Mouse (Mus musculus): ENCODE measurements around the gene Tmem44. TPM values are rescaled to one million over a fixed set of nuclear protein-coding genes. Genes with fewer than 3 reads are reported as not detected.

Gene Tmem44
- polyA plus RNA-seq, 2 experiments: 16.9 to 39.4 TPM

GRCm38 (mm10) chr16:30486498-30486897, 64.1 kb downstream of the Tmem44 start:
- DNase-seq (ENCODE audit: low spot score): no peak
- no peaks in the 10 kb centered on the region for H3K9me3 ChIP-seq (ENCODE audit: control insufficient read depth, low read length)
- H3K4me2 ChIP-seq (replicated peaks; ENCODE audit: low read depth, low read length, severe bottlenecking): no peak overlapping the region
- H3K36me3 ChIP-seq (ENCODE audit: control insufficient read depth, insufficient read depth, low read length): no peaks in the 10 kb centered on the region
- H3K27ac ChIP-seq (replicated peaks; ENCODE audit: low read depth, low read length): no peak overlapping the region
- no peaks in the 10 kb centered on the region for H3K4me1 ChIP-seq (ENCODE audit: control insufficient read depth, insufficient read depth, low read length)
- H3K4me3 ChIP-seq (replicated peaks; ENCODE audit: low read length): no peak overlapping the region
- H3K27me3 ChIP-seq (ENCODE audit: control insufficient read depth, insufficient read depth, low read length): no peaks in the 10 kb centered on the region
- TF ChIP-seq POLR2A (IDR thresholded peaks at IDR 0.05; ENCODE audit: borderline replicate concordance, extremely low read depth, insufficient read depth, insufficient read length): no peak
- 69% methylated on average over 4 of the region's 4 CpGs for WGBS
- H3K9ac ChIP-seq (ENCODE audit: low read depth, low read length, severe bottlenecking): no peak overlapping the region
- ATAC-seq (ENCODE audit: low FRiP score, low read depth): no peak

DNA sequence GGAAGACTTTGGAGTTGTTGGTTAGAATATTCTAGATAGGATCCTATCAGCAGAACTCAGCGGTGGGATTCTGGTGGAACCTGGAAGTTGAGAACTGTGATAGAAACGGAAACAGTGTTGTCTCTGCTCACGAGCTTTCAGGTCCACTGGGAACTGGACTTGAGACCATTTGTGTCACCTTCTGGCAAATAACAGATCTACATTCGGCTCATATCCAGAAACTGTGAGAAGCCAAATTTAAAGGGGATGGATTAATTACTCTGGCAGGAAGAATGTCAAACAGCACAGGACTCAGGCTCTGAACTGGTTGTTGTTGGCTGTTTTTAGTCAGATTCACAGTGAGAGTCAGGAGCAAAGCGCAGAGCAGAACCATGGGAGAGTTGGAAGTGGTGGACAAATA, 72.9 kb downstream of the Tmem44 start:
- WGBS: 87% methylated on average over 5 of the region's 5 CpGs
- no peak overlapping the region for H3K9ac ChIP-seq (ENCODE audit: low read depth, low read length, severe bottlenecking)
- no peaks in the 10 kb centered on the region for H3K27me3 ChIP-seq (ENCODE audit: control insufficient read depth, insufficient read depth, low read length)
- TF ChIP-seq POLR2A (IDR thresholded peaks at IDR 0.05; ENCODE audit: borderline replicate concordance, extremely low read depth, insufficient read depth, insufficient read length): no peak
- no peak for DNase-seq (ENCODE audit: low spot score)
- no peaks in the 10 kb centered on the region for H3K36me3 ChIP-seq (ENCODE audit: control insufficient read depth, insufficient read depth, low read length)
- no peaks in the 10 kb centered on the region for H3K9me3 ChIP-seq (ENCODE audit: control insufficient read depth, low read length)
- ATAC-seq (ENCODE audit: low FRiP score, low read depth): no peak
- no peak overlapping the region for H3K27ac ChIP-seq (replicated peaks; ENCODE audit: low read depth, low read length)
- H3K4me1 ChIP-seq (ENCODE audit: control insufficient read depth, insufficient read depth, low read length): no peaks in the 10 kb centered on the region
- H3K4me2 ChIP-seq (replicated peaks; ENCODE audit: low read depth, low read length, severe bottlenecking): no peak overlapping the region
- no peak overlapping the region for H3K4me3 ChIP-seq (replicated peaks; ENCODE audit: low read length)

GRCm38 (mm10) chr16:30477006-30477405, 73.6 kb downstream of the Tmem44 start:
- Histone ChIP-seq H3K9me3 (ENCODE audit: control insufficient read depth, low read length) (no peaks in the 10 kb centered on the region), H3K4me3 (replicated peaks; ENCODE audit: low read length) (no peak overlapping the region), H3K27me3 (ENCODE audit: control insufficient read depth, insufficient read depth, low read length) (no peaks in the 10 kb centered on the region), H3K36me3 (ENCODE audit: control insufficient read depth, insufficient read depth, low read length) (no peaks in the 10 kb centered on the region), H3K27ac (replicated peaks; ENCODE audit: low read depth, low read length) (no peak overlapping the region), H3K4me1 (ENCODE audit: control insufficient read depth, insufficient read depth, low read length) (no peaks in the 10 kb centered on the region), H3K9ac (ENCODE audit: low read depth, low read length, severe bottlenecking) (no peak overlapping the region), H3K4me2 (replicated peaks; ENCODE audit: low read depth, low read length, severe bottlenecking) (no peak overlapping the region)
- WGBS: 87% methylated on average over 3 of the region's 3 CpGs
- ATAC-seq (ENCODE audit: low FRiP score, low read depth) (no peak), DNase-seq (ENCODE audit: low spot score) (no peak)
- TF ChIP-seq POLR2A (IDR thresholded peaks at IDR 0.05; ENCODE audit: borderline replicate concordance, extremely low read depth, insufficient read depth, insufficient read length): no peak

- Histone ChIP-seq H3K9ac (ENCODE audit: low read depth, low read length, severe bottlenecking) (no peak overlapping the region), H3K4me1 (ENCODE audit: control insufficient read depth, insufficient read depth, low read length) (no peaks in the 10 kb centered on the region), H3K27ac (replicated peaks; ENCODE audit: low read depth, low read length) (no peak overlapping the region), H3K4me2 (replicated peaks; ENCODE audit: low read depth, low read length, severe bottlenecking) (no peak overlapping the region), H3K36me3 (ENCODE audit: control insufficient read depth, insufficient read depth, low read length) (no peaks in the 10 kb centered on the region), H3K4me3 (replicated peaks; ENCODE audit: low read length) (no peak overlapping the region), H3K9me3 (ENCODE audit: control insufficient read depth, low read length) (peaks cover 8% of the 10 kb centered on the region), H3K27me3 (ENCODE audit: control insufficient read depth, insufficient read depth, low read length) (no peaks in the 10 kb centered on the region)
- 54% methylated on average over 10 of the region's 10 CpGs for WGBS
- TF ChIP-seq POLR2A (IDR thresholded peaks at IDR 0.05; ENCODE audit: borderline replicate concordance, extremely low read depth, insufficient read depth, insufficient read length): no peak
- no peak for DNase-seq (ENCODE audit: low spot score)
- ATAC-seq (ENCODE audit: low FRiP score, low read depth): peak; percentile 47; the same call in 1 of the 2 replicates
Measured at GRCm38 (mm10) chr16:30475633-30476461, 74.8 kb downstream of the Tmem44 start.

GRCm38 (mm10) chr16:30472447-30472846, 78.2 kb downstream of the Tmem44 start:
- no peaks in the 10 kb centered on the region for H3K36me3 ChIP-seq (ENCODE audit: control insufficient read depth, insufficient read depth, low read length)
- H3K4me1 ChIP-seq (ENCODE audit: control insufficient read depth, insufficient read depth, low read length): no peaks in the 10 kb centered on the region
- 76% methylated on average over 5 of the region's 5 CpGs for WGBS
- DNase-seq (ENCODE audit: low spot score) (no peak), ATAC-seq (ENCODE audit: low FRiP score, low read depth) (no peak)
- H3K4me2 ChIP-seq (replicated peaks; ENCODE audit: low read depth, low read length, severe bottlenecking): no peak overlapping the region
- no peak for TF ChIP-seq POLR2A (IDR thresholded peaks at IDR 0.05; ENCODE audit: borderline replicate concordance, extremely low read depth, insufficient read depth, insufficient read length)
- no peak overlapping the region for H3K27ac ChIP-seq (replicated peaks; ENCODE audit: low read depth, low read length)
- no peaks in the 10 kb centered on the region for H3K27me3 ChIP-seq (ENCODE audit: control insufficient read depth, insufficient read depth, low read length)
- peaks cover 8% of the 10 kb centered on the region for H3K9me3 ChIP-seq (ENCODE audit: control insufficient read depth, low read length)
- no peak overlapping the region for H3K4me3 ChIP-seq (replicated peaks; ENCODE audit: low read length)
- no peak overlapping the region for H3K9ac ChIP-seq (ENCODE audit: low read depth, low read length, severe bottlenecking)
